Mouse (Mus musculus): ENCODE measurements around the gene Dbnl.

Gene Dbnl

DNA sequence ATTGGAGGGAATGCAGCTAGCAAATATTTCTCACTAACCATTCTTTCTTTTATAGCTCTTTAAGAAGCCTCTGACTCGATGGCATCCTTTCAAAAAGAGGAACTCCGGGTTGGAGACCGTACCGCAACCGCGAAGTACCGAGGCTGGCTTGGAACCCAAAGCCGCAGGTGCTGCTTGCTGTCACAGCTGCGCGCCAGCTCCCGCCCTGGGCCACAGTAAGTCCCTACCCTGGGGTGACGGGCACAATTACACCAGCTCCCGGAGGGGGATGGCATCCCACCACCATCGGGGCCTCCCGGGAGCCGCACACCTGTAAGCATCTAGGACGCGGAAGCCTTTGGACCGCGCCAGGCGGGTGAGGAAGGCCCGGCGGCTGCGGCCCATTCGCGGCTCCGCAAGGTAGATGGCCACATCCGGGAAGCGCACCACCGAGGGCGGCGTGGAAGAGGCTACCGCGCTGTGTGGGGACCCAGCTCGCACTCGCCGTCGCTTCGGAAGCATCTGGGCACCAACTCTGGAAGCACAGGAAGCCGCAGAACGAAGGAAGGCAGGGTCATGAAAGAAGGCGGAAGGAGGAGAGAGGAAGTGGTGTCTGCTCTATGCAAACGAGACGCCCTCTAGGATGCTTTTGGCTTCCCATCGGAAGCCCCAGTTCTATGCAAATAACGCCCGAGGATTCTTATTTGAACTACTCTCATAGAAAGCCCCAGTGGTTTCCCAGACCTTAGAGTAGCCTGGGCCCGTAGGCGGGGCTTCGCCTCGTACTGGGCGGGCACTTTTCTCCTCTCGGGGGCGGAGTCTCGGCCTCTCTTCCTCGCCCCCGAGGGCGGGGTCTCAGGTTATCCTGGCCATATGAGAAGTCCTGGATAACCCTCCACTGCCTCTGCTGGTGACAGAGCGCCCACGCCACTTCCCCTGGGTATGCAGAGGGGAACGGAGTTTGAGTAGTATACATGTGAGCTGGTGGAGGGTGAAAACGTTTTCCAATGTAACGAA is 49.3 kb downstream of the Dbnl start, which contains the start of gene Polm:
Gene Polm, minus strand, starts transcription at position 766 of the 996 bp plus-strand sequence.
- peak; percentile 94 for DNase-seq (ENCODE audit: extremely low spot score)

DNA sequence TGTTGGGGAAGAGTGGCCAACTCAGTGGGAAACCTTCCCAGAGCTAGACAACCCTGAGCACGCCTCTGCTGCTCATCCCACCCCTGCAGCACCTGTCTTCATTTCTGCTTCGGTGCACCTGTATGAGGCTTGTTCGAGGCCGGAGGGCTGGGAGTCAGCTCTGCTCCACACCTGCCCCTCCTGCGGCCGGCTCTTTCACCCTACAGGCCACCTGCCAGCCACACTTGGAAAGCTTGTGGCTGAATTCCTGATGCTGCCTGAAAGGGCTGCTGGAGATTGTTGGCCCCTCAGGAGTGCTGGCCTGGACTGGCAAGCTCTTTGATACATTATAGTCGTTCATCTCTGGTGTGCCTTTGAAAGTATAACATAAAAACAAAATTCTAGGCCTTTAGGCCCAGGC is 52.1 kb downstream of the Dbnl start:
- no peak for DNase-seq (ENCODE audit: extremely low spot score)

DNA sequence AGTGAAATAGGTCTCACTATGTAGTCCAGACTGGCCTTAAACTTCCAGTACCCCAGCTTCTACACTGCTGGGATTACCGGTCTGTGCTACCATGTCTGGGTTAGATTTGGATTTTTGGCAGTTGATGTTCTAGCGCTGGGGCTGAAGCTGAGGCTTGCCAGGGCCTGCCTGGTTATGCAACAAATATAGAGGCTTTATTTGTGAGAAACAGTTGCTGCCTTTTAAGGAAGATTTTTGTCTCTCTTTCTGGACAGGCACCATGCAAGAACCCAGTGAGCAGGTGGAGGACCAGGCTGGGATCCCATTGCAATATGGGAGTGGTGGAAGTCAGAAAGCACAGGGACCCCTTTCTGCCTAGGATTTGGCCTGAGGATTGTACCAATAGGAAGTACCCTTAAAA is 53.5 kb downstream of the Dbnl start:
- DNase-seq (ENCODE audit: extremely low spot score) = no peak

DNA sequence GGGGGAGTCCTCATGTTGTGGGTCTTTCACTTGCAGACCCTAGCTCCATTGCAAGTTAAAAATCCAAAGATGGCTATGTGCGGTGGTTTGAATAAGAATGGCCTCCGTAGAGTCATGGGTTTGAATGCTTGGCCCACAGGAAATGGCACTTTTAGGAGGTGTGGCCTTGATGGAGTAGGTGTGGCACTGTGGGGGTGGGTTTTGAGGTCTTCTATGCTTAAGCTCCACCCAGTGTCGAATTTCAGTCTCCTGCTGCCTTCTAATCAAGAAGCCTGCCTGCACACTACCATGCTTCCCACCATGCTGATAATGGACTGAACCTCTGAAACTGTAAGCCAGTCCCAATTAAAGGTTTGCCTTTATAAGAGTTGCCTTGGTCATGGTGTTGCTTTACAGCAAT is 54.8 kb downstream of the Dbnl start:
- no peak for DNase-seq (ENCODE audit: extremely low spot score)

DNA sequence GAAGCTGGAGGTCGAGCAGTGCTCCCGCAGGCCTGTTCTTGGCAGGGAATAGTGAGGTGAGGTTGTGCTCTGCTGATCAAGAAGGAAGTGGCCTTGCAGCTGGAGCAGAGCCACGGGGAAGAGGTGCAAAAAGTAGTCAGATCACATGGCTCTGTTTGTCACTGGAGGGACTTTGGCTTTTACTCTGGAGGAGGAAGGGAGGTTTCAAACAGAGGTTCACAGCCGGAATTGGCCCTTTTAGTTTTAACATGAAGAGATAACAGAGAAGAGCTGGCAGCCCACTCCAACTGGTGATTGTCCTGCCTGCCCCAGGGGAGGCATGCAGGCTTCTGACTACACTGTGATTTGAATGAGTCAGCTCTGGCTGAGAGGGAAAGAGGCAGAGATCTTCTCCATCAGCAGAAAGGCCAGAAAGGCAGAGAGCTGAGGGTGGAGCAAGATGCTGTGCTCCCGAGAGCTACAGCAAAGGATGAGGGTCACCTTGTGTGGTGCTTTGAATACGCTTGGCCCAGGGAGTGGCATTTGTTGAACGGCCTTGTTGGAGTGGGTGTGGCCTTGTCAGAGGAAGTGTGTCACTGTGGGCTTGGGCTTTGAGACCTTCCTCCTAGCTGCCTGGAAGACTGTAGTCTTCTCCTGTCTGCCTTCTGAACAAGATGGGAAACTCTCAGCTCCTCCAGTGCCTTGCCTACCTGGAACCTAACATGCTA is 58.5 kb downstream of the Dbnl start:
- DNase-seq (ENCODE audit: extremely low spot score) = no peak

DNA sequence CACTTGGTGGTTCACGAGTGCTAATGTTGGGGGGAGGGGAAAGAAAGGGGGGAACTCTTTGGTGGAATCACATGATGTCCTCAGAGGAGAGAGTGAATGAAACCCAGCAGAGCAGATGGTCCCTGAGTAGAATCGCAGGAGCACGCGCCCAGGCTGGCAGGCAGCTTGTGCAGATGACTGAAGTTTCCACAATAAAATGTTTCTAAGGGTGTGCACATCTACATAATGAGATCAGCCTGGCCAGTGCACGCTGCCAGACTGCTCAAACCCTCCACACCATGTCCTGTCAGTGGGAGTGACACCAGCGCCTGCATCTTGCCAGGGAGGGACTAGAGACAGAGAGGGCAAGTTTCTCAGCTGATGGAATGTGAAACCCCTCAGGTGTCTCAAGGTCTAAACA is 60.5 kb downstream of the Dbnl start:
- DNase-seq (ENCODE audit: extremely low spot score) = no peak

DNA sequence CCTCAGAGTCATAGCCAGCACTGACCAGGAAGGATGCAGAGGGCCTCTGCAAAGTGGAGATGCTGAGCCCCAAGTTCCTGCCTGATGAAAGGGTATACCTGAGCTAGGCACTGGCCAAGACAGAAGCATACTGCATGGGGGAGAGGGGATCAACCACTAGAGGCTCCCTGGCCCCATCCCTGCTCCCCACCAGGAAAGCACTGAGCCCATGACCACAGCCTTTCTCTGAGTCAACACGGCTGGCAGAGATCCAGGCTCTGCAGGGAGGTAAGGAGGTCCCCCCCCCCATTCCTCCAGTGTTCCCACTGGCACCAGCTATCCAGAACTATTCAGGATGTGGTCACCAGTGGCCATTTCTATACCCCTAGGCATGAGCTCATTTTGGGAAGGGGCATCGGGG is 61.0 kb downstream of the Dbnl start:
- no peak for DNase-seq (ENCODE audit: extremely low spot score)

DNA sequence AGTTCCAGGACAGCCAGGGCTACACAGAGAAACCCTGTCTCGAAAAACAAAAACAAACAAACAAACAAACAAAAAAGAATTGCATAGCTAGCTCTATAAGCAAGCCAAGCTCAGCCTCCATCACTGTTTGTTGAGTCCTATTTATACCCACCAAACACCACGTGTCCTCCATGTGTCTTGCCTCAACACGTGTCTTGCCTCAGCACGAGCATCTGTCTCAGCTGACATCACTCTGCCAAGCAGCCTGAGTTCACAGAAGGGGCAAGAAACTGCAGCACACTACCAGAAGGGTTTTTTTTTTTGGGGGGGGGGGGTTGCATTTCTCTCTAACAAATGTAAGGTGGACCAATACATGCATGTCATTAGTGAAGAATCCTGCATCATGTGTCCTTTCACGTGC is 62.2 kb downstream of the Dbnl start:
- no peak for DNase-seq (ENCODE audit: extremely low spot score)
